Mouse (Mus musculus): ENCODE data around the gene Dctn3.
"Not testable (repeated sequence)": the region's sequence is repeated elsewhere in the genome, so short reads cannot be mapped to it uniquely, and the experiment has no call there.

Dctn3 gene

GRCm38 (mm10) chr4:41722918-41723351 lies at the start of gene Dctn3:
TSS of gene Dctn3 (minus strand) at chr4:41723170.
- in situ Hi-C loops (cut with MboI; ENCODE audit: unreplicated experiment in 2 of 2) = loop anchor here in 1 of 2 experiments (25.0 kb wide), 1 partner anchor 1011 kb away; the partner anchor contains the start of genes Aptx and Dnaja1

- in situ Hi-C loops (cut with MboI; ENCODE audit: unreplicated experiment in 2 of 2) = not testable (repeated sequence)
These were observed 44.3 kb upstream of the Dctn3 start for GRCm38 (mm10) chr4:41767301-41767700.

DNA sequence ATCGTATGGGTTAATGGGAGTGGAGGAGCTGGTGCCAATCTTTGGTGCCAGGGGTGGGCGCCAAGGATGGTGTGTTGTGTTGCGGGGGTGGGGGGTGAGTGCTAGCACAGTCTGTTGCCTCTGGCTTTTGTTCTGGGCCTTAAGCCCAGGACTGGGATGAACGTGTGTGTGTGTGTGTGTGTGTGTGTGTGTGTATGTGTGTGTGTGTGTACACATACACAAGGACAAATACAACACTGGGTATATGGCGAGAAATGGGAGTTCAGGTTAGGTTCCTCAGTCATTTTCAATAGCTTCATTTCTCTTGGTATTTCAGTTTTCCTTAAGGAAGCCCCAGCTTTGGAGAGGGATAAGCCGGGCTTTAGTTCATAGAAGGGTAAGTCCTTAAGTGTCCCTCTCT lies 40.2 kb upstream of the Dctn3 start:
- in situ Hi-C loops (cut with MboI; ENCODE audit: unreplicated experiment in 2 of 2) = not testable (repeated sequence)

GRCm38 (mm10) chr4:41762688-41763114 lies 39.7 kb upstream of the Dctn3 start:
- in situ Hi-C loops (cut with MboI; ENCODE audit: unreplicated experiment in 2 of 2) = not testable (repeated sequence)

- in situ Hi-C loops (cut with MboI; ENCODE audit: unreplicated experiment in 2 of 2) = no loop called here
These were observed 39.2 kb upstream of the Dctn3 start for GRCm38 (mm10) chr4:41762099-41762687.

DNA sequence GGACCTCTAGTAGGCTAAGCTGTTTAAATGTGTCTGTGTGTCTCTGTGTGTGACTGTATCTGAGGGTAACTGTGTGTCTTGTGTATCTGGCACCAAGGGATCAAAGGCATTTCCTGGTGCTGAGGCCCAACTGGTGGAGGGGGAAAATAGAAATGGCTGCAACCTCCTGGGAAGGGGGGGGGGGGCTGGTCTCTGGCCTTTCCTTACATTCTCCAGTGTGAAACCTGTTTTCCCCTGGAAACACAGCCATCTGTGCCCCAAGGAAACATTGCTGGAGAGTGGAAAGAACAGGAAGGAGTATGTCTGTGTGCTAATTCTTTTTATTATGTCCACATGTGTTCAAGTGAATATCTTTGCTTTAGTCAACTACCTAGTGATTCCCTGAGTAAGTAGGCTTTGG lies 38.7 kb upstream of the Dctn3 start:
- in situ Hi-C loops (cut with MboI; ENCODE audit: unreplicated experiment in 2 of 2) = no loop called here

- in situ Hi-C loops (cut with MboI; ENCODE audit: unreplicated experiment in 2 of 2) = no loop called here
These were observed 37.9 kb upstream of the Dctn3 start for GRCm38 (mm10) chr4:41760911-41761310.

- in situ Hi-C loops (cut with MboI; ENCODE audit: unreplicated experiment in 2 of 2) = no loop called here
These were observed 37.3 kb upstream of the Dctn3 start for GRCm38 (mm10) chr4:41760288-41760721.

DNA sequence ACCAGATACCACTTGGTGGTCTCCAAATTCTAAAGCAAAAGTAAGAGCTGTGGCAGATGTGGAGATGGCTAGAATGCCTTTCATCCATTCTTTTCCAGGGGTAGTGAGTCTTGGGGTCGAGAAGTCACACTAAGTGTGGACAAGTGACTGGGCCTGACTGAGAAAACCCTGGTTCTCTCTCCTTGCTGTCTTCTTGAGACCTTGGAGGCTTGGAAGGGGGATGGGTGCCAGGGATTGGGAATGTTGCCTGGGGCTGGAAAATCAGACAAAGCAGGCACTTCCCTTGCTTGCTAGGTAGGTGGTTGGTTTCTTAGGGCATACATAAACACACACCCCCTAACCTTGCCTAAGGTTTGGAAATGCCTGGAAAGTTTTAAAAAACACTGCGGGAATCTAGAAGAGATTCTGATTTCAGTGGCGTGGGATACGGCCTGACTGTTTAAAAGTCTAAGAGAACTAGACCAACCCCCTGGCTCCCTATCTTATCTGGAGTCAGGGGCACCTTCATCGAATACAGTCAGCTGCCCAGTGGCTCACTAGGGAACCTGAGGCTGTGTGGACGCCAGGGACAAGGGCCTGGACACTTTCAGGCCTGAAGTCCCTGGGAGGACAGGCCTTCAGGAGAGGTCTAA lies 36.8 kb upstream of the Dctn3 start:
- in situ Hi-C loops (cut with MboI; ENCODE audit: unreplicated experiment in 2 of 2) = loop anchor here (5.0 to 10.0 kb wide), 2 partner anchors 1185 to 1203 kb away; partner anchors contain the start of gene Dnajb5 (in 1 of the 2)

GRCm38 (mm10) chr4:41759206-41759605 lies 36.2 kb upstream of the Dctn3 start:
- in situ Hi-C loops (cut with MboI; ENCODE audit: unreplicated experiment in 2 of 2) = loop anchor here (5.0 to 10.0 kb wide), 2 partner anchors 1186 to 1203 kb away; partner anchors contain the start of gene Dnajb5 (in 1 of the 2)

DNA sequence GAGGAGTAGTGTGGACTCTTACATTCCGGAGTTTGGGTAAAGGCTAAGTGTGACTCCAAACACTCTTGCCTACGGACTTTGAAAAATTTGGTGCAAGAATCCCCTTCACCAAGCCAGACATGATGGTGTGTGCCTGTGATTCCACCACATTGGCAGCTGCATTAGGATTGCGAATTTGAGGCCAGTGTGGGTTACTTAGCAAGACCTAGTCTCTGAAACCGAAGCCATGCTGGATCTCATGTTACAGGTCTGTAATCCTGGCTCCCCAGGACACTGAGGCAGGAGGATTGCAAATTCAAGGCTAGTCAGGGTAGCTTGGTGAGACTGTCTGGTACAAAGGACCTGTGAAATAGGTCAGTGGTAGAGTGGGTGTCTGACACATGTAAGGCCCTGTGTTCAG lies 35.7 kb upstream of the Dctn3 start:
- in situ Hi-C loops (cut with MboI; ENCODE audit: unreplicated experiment in 2 of 2) = loop anchor here (5.0 to 10.0 kb wide), 2 partner anchors 1186 to 1204 kb away; partner anchors contain the start of gene Dnajb5 (in 1 of the 2)

DNA sequence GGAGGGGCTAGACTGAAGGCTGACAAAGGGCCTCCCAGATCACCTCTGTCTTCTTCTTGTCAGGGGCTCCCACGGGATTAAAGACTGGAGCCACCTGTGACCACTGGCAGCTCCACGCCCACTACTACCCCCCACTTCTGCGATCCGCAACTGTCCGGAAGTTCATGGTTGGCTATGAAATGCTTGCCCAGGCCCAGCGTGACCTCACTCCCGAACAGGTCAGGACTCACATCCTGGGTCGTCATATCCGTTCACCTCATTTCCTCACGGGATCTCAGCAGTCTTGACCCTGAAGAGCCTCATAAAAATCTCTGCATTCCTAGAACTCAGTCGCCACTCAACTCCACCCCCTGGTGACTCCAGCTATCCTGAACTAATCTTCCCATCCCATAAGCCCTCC lies 35.1 kb upstream of the Dctn3 start:
- in situ Hi-C loops (cut with MboI; ENCODE audit: unreplicated experiment in 2 of 2) = loop anchor here (5.0 to 10.0 kb wide), 2 partner anchors 1187 to 1204 kb away; partner anchors contain the start of gene Dnajb5 (in 1 of the 2)

GRCm38 (mm10) chr4:41757321-41757720 lies 34.4 kb upstream of the Dctn3 start:
- in situ Hi-C loops (cut with MboI; ENCODE audit: unreplicated experiment in 2 of 2) = loop anchor here (5.0 to 10.0 kb wide), 2 partner anchors 1187 to 1205 kb away; partner anchors contain the start of gene Dnajb5 (in 1 of the 2)

DNA sequence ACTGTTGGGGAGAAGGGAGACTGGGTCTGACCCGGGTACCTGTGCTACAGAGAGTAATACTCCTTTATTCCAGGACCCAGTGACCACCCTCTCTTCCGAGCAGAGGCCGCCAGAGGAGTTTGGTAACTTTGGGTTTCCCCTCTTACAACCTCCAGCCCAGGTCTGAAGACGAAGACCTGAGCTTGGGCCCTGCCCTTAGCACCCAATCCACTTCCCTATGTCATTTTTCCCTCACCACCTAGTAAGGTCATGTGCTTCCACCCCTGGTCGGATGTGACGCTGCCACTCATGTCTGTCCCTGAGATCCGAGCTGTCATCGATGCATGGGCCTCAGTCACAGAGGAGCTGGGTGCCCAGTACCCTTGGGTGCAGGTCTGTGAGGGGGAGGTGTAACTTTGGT lies 33.5 kb upstream of the Dctn3 start:
- in situ Hi-C loops (cut with MboI; ENCODE audit: unreplicated experiment in 2 of 2) = loop anchor here (5.0 to 10.0 kb wide), 2 partner anchors 1188 to 1206 kb away; partner anchors contain the start of gene Dnajb5 (in 1 of the 2)

GRCm38 (mm10) chr4:41755338-41756305 lies 32.7 kb upstream of the Dctn3 start, which contains the start of gene Sigmar1:
TSS of gene Sigmar1 (minus strand) at chr4:41756157.
- in situ Hi-C loops (cut with MboI; ENCODE audit: unreplicated experiment in 2 of 2) = loop anchor here (5.0 to 10.0 kb wide), 2 partner anchors 1189 to 1207 kb away; partner anchors contain the start of gene Dnajb5 (in 1 of the 2)

DNA sequence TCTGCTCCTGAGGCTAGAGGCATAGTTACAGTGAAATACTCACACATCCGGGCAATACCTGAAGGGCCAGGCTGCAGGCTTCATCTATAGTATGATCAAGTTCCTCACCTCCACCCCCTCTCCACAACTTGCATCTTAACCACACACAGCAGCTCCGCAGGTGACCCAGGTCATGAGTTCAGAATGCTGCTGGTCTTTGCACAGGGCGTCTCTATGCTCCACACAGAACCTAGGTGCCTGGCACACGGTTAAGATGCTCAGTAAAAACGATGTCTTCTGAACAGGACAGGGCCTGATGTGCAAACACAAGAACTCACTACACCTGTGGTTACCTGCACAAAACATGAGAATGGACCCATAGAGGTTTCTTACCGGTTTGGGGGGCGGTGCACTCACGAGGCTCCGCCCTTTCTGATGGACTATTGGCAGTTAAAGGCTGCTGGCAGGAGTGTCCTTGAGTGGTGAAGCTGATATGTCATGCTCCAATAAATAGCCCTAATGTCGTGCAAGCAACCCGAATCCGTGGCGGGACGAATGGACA lies 31.9 kb upstream of the Dctn3 start, which contains the start of gene Galt:
Gene Galt (plus strand): TSS at position 432 of the 541 bp plus-strand sequence.
- in situ Hi-C loops (cut with MboI; ENCODE audit: unreplicated experiment in 2 of 2) = loop anchor here (5.0 to 10.0 kb wide), 2 partner anchors 1190 to 1207 kb away; partner anchors contain the start of gene Dnajb5 (in 1 of the 2)

GRCm38 (mm10) chr4:41745021-41745420 lies 22.1 kb upstream of the Dctn3 start:
- in situ Hi-C loops (cut with MboI; ENCODE audit: unreplicated experiment in 2 of 2) = loop anchor here in 1 of 2 experiments (25.0 kb wide), 1 partner anchor 1033 kb away; the partner anchor contains the start of genes Aptx and Dnaja1

GRCm38 (mm10) chr4:41744131-41744530 lies 21.2 kb upstream of the Dctn3 start:
- in situ Hi-C loops (cut with MboI; ENCODE audit: unreplicated experiment in 2 of 2) = loop anchor here in 1 of 2 experiments (25.0 kb wide), 1 partner anchor 1032 kb away; the partner anchor contains the start of genes Aptx and Dnaja1

GRCm38 (mm10) chr4:41741158-41741560 lies 18.2 kb upstream of the Dctn3 start:
- in situ Hi-C loops (cut with MboI; ENCODE audit: unreplicated experiment in 2 of 2) = loop anchor here in 1 of 2 experiments (25.0 kb wide), 1 partner anchor 1029 kb away; the partner anchor contains the start of genes Aptx and Dnaja1
